Mouse (Mus musculus) lung, embryonic 16.5 days (tissue): Measurements from ENCODE around the gene Dock2. TPM values are rescaled to one million over a fixed set of nuclear protein-coding genes. Genes with fewer than 3 reads are reported as not detected.

ENCODE experiments used
- ATAC-seq: fragments of 200-750 bp; cut with Nextera tagmentation; 2 replicates; pipeline ENCODE4 v1.8.0; 2017; ENCODE audit warnings: low read depth, mild to moderate bottlenecking, moderate library complexity
- H3K27ac ChIP-seq: fragments of 300-500 bp; sonication (generic); 2 replicates; pipeline ENCODE4 v1.5.1; 2014; ENCODE audit warnings: mild to moderate bottlenecking, control low read depth, low read length
- H3K27me3 ChIP-seq: fragments of 300-500 bp; sonication (generic); 2 replicates; pipeline ENCODE4 v1.6.1; 2014; ENCODE audit warnings: low read depth, low read length, mixed read lengths; ENCODE audit not compliant: control insufficient read depth, insufficient read depth
- H3K36me3 ChIP-seq: fragments of 300-500 bp; sonication (generic); 2 replicates; pipeline ENCODE4 v1.6.1; 2014; ENCODE audit warnings: low read length; ENCODE audit not compliant: control insufficient read depth, insufficient read depth
- H3K4me1 ChIP-seq: fragments of 300-500 bp; sonication (generic); replicated peaks from 2 replicates; pipeline ENCODE4 v1.6.1; 2014; ENCODE audit warnings: low read length, mixed read lengths; ENCODE audit not compliant: control insufficient read depth, insufficient read depth
- H3K4me2 ChIP-seq: fragments of 300-500 bp; sonication (generic); 2 replicates; pipeline ENCODE4 v1.6.1; 2014; ENCODE audit warnings: low read depth, low read length, control low read depth
- H3K4me3 ChIP-seq: fragments of 300-500 bp; sonication (generic); 2 replicates; pipeline ENCODE4 v1.5.1; 2014; ENCODE audit warnings: mild to moderate bottlenecking, low read length, control low read depth
- H3K9ac ChIP-seq: fragments of 300-500 bp; sonication (generic); 2 replicates; pipeline ENCODE4 v1.6.1; 2014; ENCODE audit warnings: low read length, control low read depth
- H3K9me3 ChIP-seq: fragments of 300-500 bp; sonication (generic); 2 replicates; pipeline ENCODE4 v1.6.1; 2016; ENCODE audit warnings: low read length; ENCODE audit not compliant: control insufficient read depth
- WGBS: fragments of 180-500 bp; shearing (Covaris S2); extraction: QIAGEN DNeasy Blood & Tissue Kit; methylation state at CpG from one replicate; pipeline ENCODE4 v1.1.7; 2014; 5-methylcytosine and 5-hydroxymethylcytosine counted together
- polyA plus RNA-seq: library from polyadenylated mRNA; unstranded; fragments of >200 nt; fragmentation: Nextera tagmentation; extraction: Ambion mirVana; gene quantifications from 2 replicates; pipeline ENCODE4 v1.2.1, GENCODE M21; 2015

Gene Dock2
- polyA plus RNA-seq, 1 experiment from 2014 or later, result 1.9 TPM

GRCm38 (mm10) chr11:34383501-34383900 lies 400.2 kb downstream of the Dock2 start:
- Histone ChIP-seq H3K9ac (no peak overlapping the region), H3K4me1 (no peaks in the 10 kb centered on the region), H3K9me3 (no peaks in the 10 kb centered on the region), H3K27me3 (no peaks in the 10 kb centered on the region), H3K36me3 (no peaks in the 10 kb centered on the region), H3K4me3 (no peak overlapping the region), H3K27ac (no peak overlapping the region), H3K4me2 (no peak overlapping the region)
- 74% methylated on average over 3 of the region's 3 CpGs for whole genome bisulfite sequencing
- ATAC-seq, result no peak

- H3K36me3 ChIP-seq, result no peaks in the 10 kb centered on the region
- no peak overlapping the region for H3K4me3 ChIP-seq
- 85% methylated on average over 6 of the region's 6 CpGs for WGBS
- H3K27me3 ChIP-seq, result no peaks in the 10 kb centered on the region
- H3K9ac ChIP-seq, result no peak overlapping the region
- H3K9me3 ChIP-seq, result no peaks in the 10 kb centered on the region
- H3K4me2 ChIP-seq, result no peak overlapping the region
- H3K4me1 ChIP-seq, result no peaks in the 10 kb centered on the region
- H3K27ac ChIP-seq, result no peak overlapping the region
- ATAC-seq, result no peak
Observed at GRCm38 (mm10) chr11:34377649-34378048, 406.0 kb downstream of the Dock2 start.

GRCm38 (mm10) chr11:34375557-34375956 lies 408.1 kb downstream of the Dock2 start:
- 54% methylated on average over 1 of the region's 1 CpGs for WGBS

GRCm38 (mm10) chr11:34372224-34372623 lies 411.5 kb downstream of the Dock2 start:
- no peak overlapping the region for H3K4me3 ChIP-seq
- H3K36me3 ChIP-seq, result no peaks in the 10 kb centered on the region
- no peak for ATAC-seq
- no peak overlapping the region for H3K9ac ChIP-seq
- no peak overlapping the region for H3K27ac ChIP-seq
- no peaks in the 10 kb centered on the region for H3K4me1 ChIP-seq
- H3K27me3 ChIP-seq, result no peaks in the 10 kb centered on the region
- no peaks in the 10 kb centered on the region for H3K9me3 ChIP-seq
- H3K4me2 ChIP-seq, result no peak overlapping the region
- WGBS, result 65% methylated on average over 4 of the region's 4 CpGs

More at GRCm38 (mm10) chr11:34375557-34375956, 408.1 kb downstream of the Dock2 start:
- H3K27ac ChIP-seq, result no peak overlapping the region
- no peaks in the 10 kb centered on the region for H3K4me1 ChIP-seq
- H3K9ac ChIP-seq, result no peak overlapping the region
- H3K27me3 ChIP-seq, result no peaks in the 10 kb centered on the region
- ATAC-seq, result no peak
- no peaks in the 10 kb centered on the region for H3K9me3 ChIP-seq
- H3K4me3 ChIP-seq, result no peak overlapping the region
- H3K4me2 ChIP-seq, result no peak overlapping the region
- no peaks in the 10 kb centered on the region for H3K36me3 ChIP-seq

- WGBS, result 38% methylated on average over 2 of the region's 2 CpGs
- H3K9ac ChIP-seq, result no peak overlapping the region
- H3K4me2 ChIP-seq, result no peak overlapping the region
Observed at GRCm38 (mm10) chr11:34356109-34356508, 427.6 kb downstream of the Dock2 start.

GRCm38 (mm10) chr11:34355406-34355805 lies 428.3 kb downstream of the Dock2 start:
- H3K27me3 ChIP-seq, result no peaks in the 10 kb centered on the region
- H3K4me1 ChIP-seq, result no peaks in the 10 kb centered on the region
- no peaks in the 10 kb centered on the region for H3K9me3 ChIP-seq
- H3K36me3 ChIP-seq, result no peaks in the 10 kb centered on the region
- no peak overlapping the region for H3K9ac ChIP-seq
- H3K27ac ChIP-seq, result no peak overlapping the region
- ATAC-seq, result no peak
- WGBS, result 29% methylated on average over 12 of the region's 12 CpGs
- H3K4me2 ChIP-seq, result no peak overlapping the region
- H3K4me3 ChIP-seq, result no peak overlapping the region

More at GRCm38 (mm10) chr11:34356109-34356508, 427.6 kb downstream of the Dock2 start:
- H3K9me3 ChIP-seq, result no peaks in the 10 kb centered on the region
- ATAC-seq, result no peak
- no peaks in the 10 kb centered on the region for H3K4me1 ChIP-seq
- H3K4me3 ChIP-seq, result no peak overlapping the region
- H3K27me3 ChIP-seq, result no peaks in the 10 kb centered on the region
- H3K36me3 ChIP-seq, result no peaks in the 10 kb centered on the region
- no peak overlapping the region for H3K27ac ChIP-seq

GRCm38 (mm10) chr11:34349453-34350056 lies 434.1 kb downstream of the Dock2 start:
- Histone ChIP-seq H3K27ac (no peak overlapping the region), H3K4me3 (no peak overlapping the region), H3K36me3 (no peaks in the 10 kb centered on the region), H3K9me3 (no peaks in the 10 kb centered on the region), H3K4me1 (no peaks in the 10 kb centered on the region; the same call in 1 of the 2 replicates), H3K4me2 (no peak overlapping the region), H3K27me3 (no peaks in the 10 kb centered on the region; the same call in 1 of the 2 replicates), H3K9ac (no peak overlapping the region)
- 80% methylated on average over 10 of the region's 10 CpGs for WGBS
- ATAC-seq, result no peak

- H3K36me3 ChIP-seq, result no peaks in the 10 kb centered on the region
- WGBS, result 21% methylated on average over 4 of the region's 4 CpGs
- H3K4me3 ChIP-seq, result no peak overlapping the region
- no peaks in the 10 kb centered on the region; the same call in 1 of the 2 replicates for H3K27me3 ChIP-seq
- H3K27ac ChIP-seq, result no peak overlapping the region
- no peaks in the 10 kb centered on the region; the same call in 1 of the 2 replicates for H3K4me1 ChIP-seq
- H3K4me2 ChIP-seq, result no peak overlapping the region
- no peaks in the 10 kb centered on the region for H3K9me3 ChIP-seq
- H3K9ac ChIP-seq, result no peak overlapping the region
- peak; percentile 82 for ATAC-seq
Observed at GRCm38 (mm10) chr11:34348287-34348918, 435.3 kb downstream of the Dock2 start.

GRCm38 (mm10) chr11:34344310-34344709 lies 439.4 kb downstream of the Dock2 start:
- no peak overlapping the region for H3K27ac ChIP-seq
- ATAC-seq, result no peak
- H3K9ac ChIP-seq, result no peak overlapping the region
- no peaks in the 10 kb centered on the region; the same call in 1 of the 2 replicates for H3K4me1 ChIP-seq
- H3K9me3 ChIP-seq, result no peaks in the 10 kb centered on the region
- WGBS, result 65% methylated on average over 5 of the region's 5 CpGs
- no peak overlapping the region for H3K4me3 ChIP-seq
- H3K4me2 ChIP-seq, result no peak overlapping the region
- H3K27me3 ChIP-seq, result no peaks in the 10 kb centered on the region; the same call in 1 of the 2 replicates
- H3K36me3 ChIP-seq, result no peaks in the 10 kb centered on the region
